Mouse (Mus musculus) heart, postnatal 0 days (tissue): ENCODE results near the gene Rbfox3.

Experiments used
- CTCF ChIP-seq: IDR thresholded peaks from 2 replicates; pipeline ENCODE4 v1.5.1; 2016; ENCODE audit warnings: antibody characterized with exemption, control low read depth, low read depth
- EP300 ChIP-seq: IDR thresholded peaks from 2 replicates; pipeline ENCODE4 v1.6.1; 2016; ENCODE audit warnings: antibody characterized with exemption, low read depth

GRCm38 (mm10) chr11:118908981-118909813, 2.2 kb downstream of the Rbfox3 start:
- TF ChIP-seq CTCF = no peak
- no peak for TF ChIP-seq EP300
